Mouse (Mus musculus) retina, adult 2 months (tissue): ENCODE measurements around the gene Zfp68.
"Not testable (repeated sequence)": the region's sequence is repeated elsewhere in the genome, so short reads cannot be mapped to it uniquely, and the experiment has no call there.

ENCODE experiments used
- DNase-seq: peaks from one replicate; pipeline ENCODE4 v3.0.0-alpha.2; 2012; ENCODE audit warnings: low read depth, low spot score

Zfp68 gene

GRCm38 (mm10) chr5:138619211-138620128 lies at the start of gene Zfp68:
Gene Zfp68, minus strand, starts transcription at chr5:138619761.
- peak; percentile 93 for DNase-seq

DNA sequence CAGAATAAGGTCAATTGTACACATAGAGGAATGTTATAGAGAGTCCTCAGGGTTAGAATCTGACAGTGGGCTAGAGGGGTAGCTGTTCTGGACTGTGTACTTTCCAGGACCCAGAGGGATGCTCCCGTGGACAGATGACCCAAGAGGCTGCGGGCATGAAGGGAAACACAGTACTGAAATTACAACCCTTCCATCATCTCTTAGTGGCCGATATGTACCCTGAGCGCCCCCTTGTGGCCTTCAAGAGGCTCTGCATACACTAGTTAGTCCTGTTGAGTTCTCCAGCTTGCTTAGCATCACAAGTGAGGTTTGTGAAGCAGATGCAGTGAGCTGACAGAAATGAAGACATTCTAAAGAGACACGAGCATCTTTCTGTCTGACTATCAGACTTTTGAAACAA lies 39.4 kb upstream of the Zfp68 start:
- DNase-seq = peak; percentile 61

DNA sequence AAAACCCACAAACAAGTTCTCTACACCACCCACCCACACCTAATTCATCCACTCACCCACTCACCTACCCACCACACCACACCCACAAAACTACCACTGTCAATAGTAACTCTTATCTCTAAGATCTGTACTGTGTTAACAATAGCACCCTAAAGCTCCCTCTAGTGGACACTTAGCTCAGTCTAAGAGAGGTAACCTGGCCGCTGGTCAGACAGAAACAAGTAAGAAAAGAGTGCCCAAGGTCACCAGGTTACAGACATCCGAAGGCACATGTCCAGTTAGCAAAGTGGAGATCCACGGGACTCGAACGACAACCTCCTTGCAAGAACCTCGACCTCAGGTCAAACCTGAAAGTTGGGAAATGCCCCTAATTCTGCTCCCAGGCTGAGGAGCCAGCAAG lies 38.3 kb upstream of the Zfp68 start:
- peak; percentile 33 for DNase-seq

DNA sequence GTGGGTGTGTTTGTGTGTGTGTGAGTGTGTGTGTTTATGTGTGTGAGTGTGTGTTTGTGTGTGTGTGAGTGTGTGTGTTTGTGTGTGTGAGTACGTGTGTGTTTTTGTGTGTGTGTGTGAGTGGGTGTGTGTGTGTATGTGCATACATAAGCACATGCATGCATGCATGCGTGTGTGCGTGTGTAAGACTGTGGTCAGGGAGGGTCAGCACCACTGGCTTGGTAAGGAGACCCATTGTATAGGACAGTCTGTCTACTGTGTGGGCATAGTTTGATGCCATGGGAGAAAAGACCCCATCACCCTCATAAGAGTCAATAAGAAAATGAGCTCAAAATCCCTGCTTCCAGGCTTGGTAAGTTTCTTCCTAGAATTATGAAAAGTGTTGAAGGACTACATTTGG lies 37.8 kb upstream of the Zfp68 start:
- no peak for DNase-seq

DNA sequence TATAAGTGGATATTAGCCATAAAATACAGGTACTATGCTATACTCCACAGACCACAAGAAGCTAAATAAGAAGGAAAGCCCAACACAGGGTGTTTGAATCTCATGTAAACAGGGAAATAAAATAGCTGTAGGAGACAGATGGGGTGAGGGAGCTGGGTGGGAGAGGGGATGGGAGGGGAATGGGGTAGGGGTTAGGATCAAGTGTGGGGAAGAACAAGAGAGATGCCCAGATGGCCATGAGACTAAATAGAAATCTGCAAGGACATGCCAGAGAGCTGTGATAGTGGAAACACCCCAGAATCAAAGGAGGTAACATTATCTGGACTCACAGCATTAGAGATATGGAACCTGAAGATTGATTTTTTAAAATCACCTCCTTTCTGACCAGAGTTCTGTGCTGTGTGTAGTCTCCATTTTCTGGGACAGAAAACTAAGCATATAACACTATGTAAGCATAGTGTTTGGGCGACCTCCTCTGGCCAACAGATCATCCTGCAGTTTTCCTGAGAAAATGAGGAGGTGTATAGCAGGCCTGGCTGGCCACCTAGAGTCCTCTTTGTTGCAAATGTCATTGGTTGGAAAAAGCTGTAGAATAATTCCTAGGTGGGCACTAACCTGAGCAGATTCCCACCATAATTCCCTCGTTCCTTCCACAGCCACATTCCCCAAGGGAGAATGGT lies 37.1 kb upstream of the Zfp68 start:
- DNase-seq = no peak

DNA sequence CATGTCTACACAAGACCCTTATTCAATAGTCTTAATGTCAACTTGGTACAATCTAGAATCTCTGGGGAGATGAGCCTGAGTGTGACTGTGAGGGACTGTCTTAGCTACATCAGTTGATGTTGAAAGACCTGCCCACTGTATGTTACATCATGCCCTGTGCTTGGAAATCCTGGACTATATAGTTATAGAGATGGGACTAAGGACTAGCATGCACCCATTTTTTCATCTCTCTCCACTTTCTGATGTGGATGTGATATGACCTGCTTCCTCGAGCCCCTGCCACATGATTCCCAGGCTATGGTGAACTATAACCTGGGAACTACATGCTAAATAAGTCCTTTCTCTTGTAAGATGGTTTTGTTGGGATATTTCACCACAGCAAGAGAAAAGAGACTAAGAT lies 33.4 kb upstream of the Zfp68 start:
- no peak for DNase-seq

DNA sequence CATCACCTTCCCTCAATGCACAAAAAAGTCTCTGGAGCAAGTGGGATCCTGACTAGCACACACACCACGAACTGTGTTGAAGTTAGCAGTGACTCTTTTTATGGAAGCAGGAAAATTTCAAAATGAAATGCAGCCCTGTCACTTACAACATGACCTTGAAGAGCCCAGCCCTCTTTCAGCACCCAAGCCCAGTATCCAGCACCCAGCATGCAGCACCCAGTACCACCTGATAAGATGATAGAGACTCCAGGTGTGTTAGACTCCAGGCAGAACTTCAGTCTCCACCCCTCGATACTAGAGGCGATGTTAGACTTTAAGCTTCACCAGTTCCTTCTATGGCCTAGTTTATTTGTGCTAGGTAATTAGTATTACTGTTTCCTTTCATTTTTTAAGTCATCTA lies 22.2 kb upstream of the Zfp68 start:
- no peak for DNase-seq

DNA sequence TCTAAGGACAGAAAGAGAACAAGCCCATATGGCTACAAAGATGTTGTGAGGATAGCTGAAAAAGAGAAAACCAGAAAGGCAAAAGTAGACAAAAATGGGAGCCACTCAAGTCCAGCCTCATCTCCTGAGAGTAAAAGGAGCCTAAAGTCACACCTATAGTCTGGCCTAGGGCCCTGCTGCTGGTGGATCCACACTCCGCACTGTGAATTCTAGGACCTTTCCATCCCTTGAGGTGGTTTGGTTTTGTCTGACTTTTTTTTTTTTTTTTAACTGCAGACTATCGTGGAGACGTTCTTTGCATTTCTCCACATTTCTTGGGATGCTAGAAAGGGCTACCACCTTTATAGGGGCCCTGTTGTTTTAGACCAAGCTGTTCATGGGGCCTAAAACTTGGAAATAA lies 21.5 kb upstream of the Zfp68 start:
- no peak for DNase-seq

DNA sequence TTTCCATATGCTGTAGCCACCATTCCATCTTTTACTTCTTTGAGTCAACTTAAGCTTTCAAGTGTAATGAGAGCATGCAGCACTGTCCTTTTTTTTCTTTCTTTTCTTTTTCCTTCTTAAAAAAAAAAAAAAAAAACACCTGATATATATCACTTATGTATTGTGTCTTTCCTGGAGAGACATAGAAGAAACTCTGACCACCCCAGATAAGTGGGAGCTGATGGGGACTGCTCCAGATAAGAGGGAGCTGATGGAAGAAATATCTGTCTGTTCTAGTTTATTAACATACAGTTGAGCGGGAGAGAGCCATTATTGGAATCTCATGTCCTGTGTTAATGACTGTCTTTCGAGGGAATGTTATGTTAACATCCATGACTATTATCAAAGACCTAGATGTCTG lies 16.9 kb upstream of the Zfp68 start:
- DNase-seq = no peak

DNA sequence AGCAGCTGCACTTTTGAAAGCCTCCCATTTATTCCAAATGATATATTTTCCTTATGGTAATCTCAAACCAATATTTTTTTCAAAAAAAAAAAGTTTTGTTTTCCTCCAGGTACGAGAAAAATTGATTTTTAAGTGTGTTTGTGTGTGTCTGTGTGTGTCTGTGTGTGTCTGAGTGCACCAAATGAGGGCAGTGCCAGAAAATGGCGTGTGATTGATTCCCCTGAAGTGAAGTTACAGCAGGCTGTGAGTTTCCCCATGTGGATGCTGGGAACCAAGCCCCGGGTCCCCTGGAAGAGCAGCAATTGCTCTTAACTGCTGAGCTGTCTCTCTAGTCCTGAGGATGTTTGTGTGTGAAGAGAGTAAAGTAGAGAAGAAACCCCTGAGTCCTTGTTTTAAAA lies 3.9 kb upstream of the Zfp68 start:
- DNase-seq = no peak

GRCm38 (mm10) chr5:138622645-138623477 lies 3.3 kb upstream of the Zfp68 start, which contains the start of gene A430033K04Rik:
Gene A430033K04Rik, plus strand, starts transcription at chr5:138622859.
- peak; percentile 86 for DNase-seq

DNA sequence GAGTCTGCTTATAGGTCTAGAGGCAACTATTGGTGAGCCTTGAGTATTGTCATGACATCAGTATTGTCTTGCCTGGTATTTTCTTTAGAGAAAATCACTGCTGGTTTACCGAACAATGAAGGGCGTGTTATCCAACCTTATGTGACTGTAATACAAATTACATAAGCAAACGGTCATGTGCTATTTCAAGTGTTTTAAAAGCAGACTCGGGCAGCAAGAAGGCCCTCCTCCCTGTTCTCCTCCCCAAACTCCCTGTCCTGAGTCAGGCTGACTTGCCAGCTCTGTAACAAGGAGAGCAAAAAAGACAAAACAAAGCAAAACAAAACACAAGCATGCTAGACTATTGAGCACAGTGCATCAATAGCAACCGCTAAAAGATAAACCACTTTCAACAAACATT lies 1.3 kb upstream of the Zfp68 start:
- no peak for DNase-seq

DNA sequence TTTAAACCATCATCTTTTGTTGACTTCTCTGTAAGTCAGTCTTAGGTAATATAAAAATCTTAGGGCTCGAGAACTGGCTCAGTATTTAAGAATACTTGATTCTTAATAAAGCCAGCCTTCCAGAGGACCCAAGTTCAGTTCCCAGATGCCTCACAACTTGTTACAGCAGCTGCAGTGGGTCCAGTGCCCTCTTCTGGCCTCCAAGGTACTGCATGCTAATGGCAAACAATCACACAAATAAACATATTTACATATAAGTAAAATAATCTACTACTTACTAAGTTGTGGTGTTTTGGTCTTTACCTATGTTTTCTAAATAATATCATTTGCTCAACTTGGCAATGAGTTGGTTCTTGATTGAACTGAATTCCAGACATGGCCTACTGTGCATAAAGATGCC lies 1.2 kb downstream of the Zfp68 start:
- DNase-seq = no peak

- no peak for DNase-seq
Measured at GRCm38 (mm10) chr5:138587396-138587795, 32.2 kb downstream of the Zfp68 start.

- DNase-seq = no peak
Measured at GRCm38 (mm10) chr5:138571623-138572022, 47.9 kb downstream of the Zfp68 start.

DNA sequence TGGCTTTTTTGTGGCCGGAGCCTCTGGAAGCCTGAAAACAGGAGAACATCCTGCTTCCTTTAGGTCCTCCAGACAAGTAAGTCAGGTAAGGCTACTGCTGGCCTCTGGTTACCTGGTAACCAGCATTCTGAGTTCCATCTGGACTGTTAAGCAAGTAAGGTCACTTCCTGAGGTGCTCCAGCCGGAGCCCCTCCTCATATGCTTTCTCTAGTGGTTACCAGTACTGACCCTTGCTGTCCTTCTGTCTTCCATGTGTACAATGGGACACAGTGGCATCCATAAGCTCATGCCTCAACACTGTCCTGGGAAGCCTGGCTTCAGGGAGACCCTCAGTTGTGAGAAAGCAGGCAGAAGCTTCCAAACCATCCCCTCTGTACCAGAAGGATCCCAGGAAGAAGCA lies 54.9 kb downstream of the Zfp68 start, which contains the start of gene 1700123K08Rik:
TSS of gene 1700123K08Rik (minus strand) at position 101 of the 400 bp plus-strand sequence.
- DNase-seq = not testable (repeated sequence)
